In the genomic region with DNA sequence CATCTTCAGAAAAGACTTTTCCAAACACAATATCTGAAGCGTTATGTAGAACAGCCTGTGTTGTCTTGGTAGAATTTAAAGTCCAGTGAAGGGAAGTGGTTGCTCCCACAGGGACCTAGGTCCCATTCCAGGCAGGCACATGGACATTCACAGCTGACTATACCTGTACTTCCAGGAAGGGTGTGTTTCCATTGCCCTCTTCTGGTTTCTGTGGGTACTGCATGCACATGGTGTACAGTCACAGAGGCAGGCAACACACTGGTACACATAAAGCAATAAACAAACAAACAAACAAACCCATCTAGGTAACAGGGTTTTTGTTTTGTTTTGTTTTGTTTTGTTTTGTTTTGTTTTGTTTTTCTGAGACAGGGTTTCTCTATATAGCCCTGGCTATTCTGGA, we compare ENCODE assay signal across 8 mouse cellular contexts. TPM values are rescaled to one million over a fixed set of nuclear protein-coding genes. Genes with fewer than 3 reads are reported as not detected.
DNase-seq lines count a peak whose midpoint lies in the region; TF ChIP-seq lines count a peak whose summit lies in the region.
"Had no signal": no experiment of that assay in that cellular context is flagged by ENCODE, and none has a peak within 500 bp of the region (broad histone marks: within the 10 kb centered on the region; RNA-seq: fewer than 3 reads in every experiment).

No protein-coding gene starts in this region.

- H3K4me1 ChIP-seq in CH12.LX (ENCODE audit: control insufficient read depth in 1 of 2, insufficient read depth in 2 of 2) = no peaks in the 10 kb centered on the region

- peak; percentile 63 for TF ChIP-seq CTCF in layer of hippocampus, adult 2 months (conservative IDR thresholded peaks at IDR 0.05)
- peak; percentile 40 to 70; a peak in 2 of 4 replicates for TF ChIP-seq CTCF in CH12.LX (conservative IDR thresholded peaks at IDR 0.05 in 1 of 2, IDR thresholded peaks at IDR 0.05 in 1 of 2; ENCODE audit: low read depth in 2 of 2, low read length in 2 of 2)

- no peaks in the 10 kb centered on the region for H3K9me3 ChIP-seq in CH12.LX (replicated peaks; ENCODE audit: low read length)

- TF ChIP-seq EP300 in CH12.LX (IDR thresholded peaks at IDR 0.05; ENCODE audit: low read length) = no peak

- H3K4me3 ChIP-seq in layer of hippocampus, adult 2 months = no peak overlapping the region
- H3K4me3 ChIP-seq in CH12.LX (replicated peaks in 1 of 3; ENCODE audit: low read depth in 2 of 3, low read length in 2 of 3, poor library complexity in 1 of 3) = no peak overlapping the region

- in situ Hi-C loops in CH12.LX (cut with MboI; ENCODE audit: low pct_ligation_motif_present, low pct_unique_long_range_greater_than_20kb, low sequenced_read_pairs) = loop anchor here (10.0 kb wide), 1 partner anchor 129 kb away; no protein-coding TSS in a partner anchor

- no peaks in the 10 kb centered on the region for H3K79me2 ChIP-seq in CH12.LX (replicated peaks; ENCODE audit: control insufficient read depth, extremely low read depth, insufficient read depth, poor library complexity, severe bottlenecking)

- H3K27ac ChIP-seq in layer of hippocampus, adult 2 months = no peak overlapping the region
- no peak overlapping the region for H3K27ac ChIP-seq in CH12.LX (ENCODE audit: insufficient read depth, low read depth)

- no peak overlapping the region for H3K9ac ChIP-seq in CH12.LX (ENCODE audit: insufficient read depth, low read depth)

- H3K27me3 ChIP-seq in CH12.LX (replicated peaks) = no peaks in the 10 kb centered on the region

- no peak overlapping the region for H3K4me2 ChIP-seq in CH12.LX (ENCODE audit: insufficient read depth, low read depth, poor library complexity, severe bottlenecking)

- dilution Hi-C loops in CH12.LX (cut with MboI; ENCODE audit: extremely low pct_ligation_motif_present, extremely low pct_unique_long_range_greater_than_20kb, low sequenced_read_pairs) = no loop called here

- TF ChIP-seq RAD21 in CH12.LX (IDR thresholded peaks at IDR 0.05; ENCODE audit: low read depth, low read length) = peak; percentile 71

- no peaks in the 10 kb centered on the region for H3K36me3 ChIP-seq in CH12.LX (replicated peaks in 1 of 2; ENCODE audit: control insufficient read depth in 1 of 2, insufficient read depth in 1 of 2, low read length in 1 of 2)

- TF ChIP-seq POLR2A in CH12.LX (IDR thresholded peaks at IDR 0.05; ENCODE audit: low read depth, low read length) = no peak

- DNase-seq in layer of hippocampus, adult 2 months (ENCODE audit: low spot score in 2 of 2) = no peak
- no peak for DNase-seq in layer of hippocampus, adult 9-11 months
- peak; percentile 49 for DNase-seq in CH12.LX (ENCODE audit: extremely low read depth)
- DNase-seq in MEL-GATA-1-ER (ENCODE audit: extremely low read depth, low read depth) = peak; percentile 41
- peak; percentile 34 for DNase-seq in lung, postnatal 36 days
- no peak for DNase-seq in gastrocnemius, adult 8-10 months (ENCODE audit: low spot score in 2 of 2)
- DNase-seq in urinary bladder, postnatal 10 days (ENCODE audit: low spot score) = no peak
- DNase-seq: spleen, adult 18-20 months had no signal

TF ChIP-seq in CH12.LX, 34 proteins besides CTCF, POLR2A, EP300 and RAD21:
- TF ChIP-seq SIN3A (IDR thresholded peaks at IDR 0.05; ENCODE audit: low read length) (no peak), MAX (IDR thresholded peaks at IDR 0.05; ENCODE audit: low read length) (no peak), ZKSCAN1 (IDR thresholded peaks at IDR 0.05; ENCODE audit: borderline replicate concordance, low read depth, low read length) (no peak), MXI1 (IDR thresholded peaks at IDR 0.05; ENCODE audit: low read depth, low read length) (no peak), ETS1 (conservative IDR thresholded peaks at IDR 0.05; ENCODE audit: low read depth, low read length) (no peak), ZNF384 (IDR thresholded peaks at IDR 0.05; ENCODE audit: low read depth, low read length) (no peak), IRF4 (IDR thresholded peaks at IDR 0.05; ENCODE audit: low read depth, low read length) (no peak), TBP (conservative IDR thresholded peaks at IDR 0.05; ENCODE audit: low read depth, low read length) (no peak), SMC3 (IDR thresholded peaks at IDR 0.05; ENCODE audit: low read depth, low read length) (peak; percentile 69), ZC3H11A (IDR thresholded peaks at IDR 0.05; ENCODE audit: low read depth, low read length) (no peak; the same call in 1 of the 2 replicates), JUND (conservative IDR thresholded peaks at IDR 0.05; ENCODE audit: low read depth, low read length) (no peak), NELFE (IDR thresholded peaks at IDR 0.05; ENCODE audit: low read depth, low read length) (no peak), MYC (IDR thresholded peaks at IDR 0.05; ENCODE audit: low read depth, low read length) (peak; percentile 26; the same call in 1 of the 2 replicates)

RNA-seq across cellular contexts. Expression of a gene that starts 7.9 kb away (rescaled TPM):
- 10 to 100 TPM; 31.7 to 34.7 TPM for total RNA-seq in layer of hippocampus, adult 2 months (2021)
- 0.29 and 0.47 TPM in 2 replicates for total RNA-seq in CH12.LX (2012; rRNA removed)
- 0.26 and 0.27 TPM in 2 replicates for total RNA-seq in CH12.LX (2014; rRNA removed)
- polyA plus RNA-seq in CH12.LX (2012; ENCODE audit: insufficient read length, low read depth) = 0.85 and 0.94 TPM in 2 replicates
- 10 to 100 TPM; 21.2 to 27.7 (median 24.7) TPM for total RNA-seq in gastrocnemius, adult 8-10 months (2022)

Comparison
In these comparisons a context has a peak if more than half of its experiments do, and no peak if none do; other contexts are left out.
1. DNase-seq: peak in CH12.LX (single experiment), MEL-GATA-1-ER (single experiment) and lung, postnatal 36 days (single experiment); none in layer of hippocampus, adult 2 months (0 of 2), layer of hippocampus, adult 9-11 months (single experiment), gastrocnemius, adult 8-10 months (0 of 2) and urinary bladder, postnatal 10 days (single experiment).
2. RNA of a gene that starts 7.9 kb away (total RNA-seq): 31.7 to 34.7 TPM in layer of hippocampus, adult 2 months and 21.2 to 27.7 TPM in gastrocnemius, adult 8-10 months; 0.26 to 0.47 TPM in CH12.LX; every median in the first group is over 10 times any median in the second.